Mouse (Mus musculus) bone marrow, adult 2 months (tissue): ENCODE results near the gene 1700066M21Rik.

Experiments used
- CTCF ChIP-seq: fragments of 200-500 bp; IDR thresholded peaks from 2 replicates; pipeline ENCODE4 v1.5.1; 2011; ENCODE audit warnings: low read length, control low read depth; ENCODE audit not compliant: control insufficient read depth, insufficient read depth
- POLR2A ChIP-seq: fragments of 200-500 bp; IDR thresholded peaks from 2 replicates; pipeline ENCODE4 v1.6.1; 2011; ENCODE audit warnings: low read depth, mild to moderate bottlenecking, control low read depth, low read length, borderline replicate concordance; ENCODE audit not compliant: control insufficient read depth

DNA sequence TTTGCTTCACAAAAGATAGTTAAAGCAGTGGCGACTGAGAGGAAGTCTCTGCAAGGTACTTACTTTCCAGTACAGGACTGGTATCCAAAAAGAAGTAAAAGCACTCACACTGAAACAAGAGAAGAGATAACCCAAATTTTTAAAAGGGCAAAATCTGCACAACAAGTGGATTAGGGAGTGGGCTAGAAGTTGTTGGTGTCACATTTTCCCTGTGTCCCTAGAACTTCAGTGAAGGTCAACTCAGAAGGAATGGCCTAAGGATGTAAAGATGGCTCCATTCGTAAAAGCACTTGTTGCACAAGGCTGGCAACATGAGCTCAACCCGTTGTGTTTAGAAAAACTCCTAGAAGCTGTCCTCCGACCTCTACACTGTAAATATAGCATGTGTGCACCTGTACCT lies 8.3 kb upstream of the 1700066M21Rik start:
- TF ChIP-seq POLR2A: no peak
- no peak for TF ChIP-seq CTCF
